Mouse (Mus musculus): ENCODE measurements at regions not wholly inside any gene's neighbourhood (a gene's known extent, or its start where the extent isn't known, plus 50 kb on each side); places are given as distances from the start of the nearest gene placed in this dataset.

GRCm38 (mm10) chr17:41629691-41630090 lies 686.1 kb upstream of the Ptchd4 start:
- TF ChIP-seq POLR2A (IDR thresholded peaks at IDR 0.05; ENCODE audit: low read depth, low read length) (no peak), CTCF (IDR thresholded peaks at IDR 0.05; ENCODE audit: borderline replicate concordance, insufficient read depth, low read length) (no peak)
